Mouse (Mus musculus): ENCODE data around the gene Ccdc6.

- TF ChIP-seq POLR2A (IDR thresholded peaks at IDR 0.05; ENCODE audit: control insufficient read depth, low read depth, low read length) (no peak), CTCF (IDR thresholded peaks at IDR 0.05; ENCODE audit: control insufficient read depth, insufficient read depth, insufficient replicate concordance, low read depth, low read length) (no peak)
Measured at GRCm38 (mm10) chr10:70195279-70195678, 98.4 kb downstream of the Ccdc6 start.
